Mouse (Mus musculus): ENCODE data around the gene Gtf2h5. TPM values are rescaled to one million over a fixed set of nuclear protein-coding genes. Genes with fewer than 3 reads are reported as not detected.

Gene Gtf2h5
- polyA plus RNA-seq, 1 experiment, result 67.4 TPM

GRCm38 (mm10) chr17:6097884-6098283, 18.3 kb downstream of the Gtf2h5 start:
- TF ChIP-seq CTCF (IDR thresholded peaks at IDR 0.05; ENCODE audit: borderline replicate concordance, insufficient read depth, low read depth, low read length) (peak; percentile 89), POLR2A (IDR thresholded peaks at IDR 0.05; ENCODE audit: borderline replicate concordance, insufficient read depth, low read length) (no peak)
- Histone ChIP-seq H3K4me3 (replicated peaks; ENCODE audit: insufficient read depth, low read depth, low read length) (no peak overlapping the region), H3K27me3 (ENCODE audit: control insufficient read depth, insufficient read depth, low read length) (no peaks in the 10 kb centered on the region), H3K27ac (ENCODE audit: insufficient read depth, low read length) (no peak overlapping the region), H3K4me1 (ENCODE audit: control insufficient read depth, insufficient read depth, low read length) (no peaks in the 10 kb centered on the region)
- DNase-seq, result peak; percentile 48 to 66
- 35% methylated on average over 4 of the region's 4 CpGs for WGBS

- no peak for TF ChIP-seq CTCF (IDR thresholded peaks at IDR 0.05; ENCODE audit: borderline replicate concordance, insufficient read depth, low read depth, low read length)
- TF ChIP-seq POLR2A (IDR thresholded peaks at IDR 0.05; ENCODE audit: borderline replicate concordance, insufficient read depth, low read length), result no peak
- no peaks in the 10 kb centered on the region for H3K4me1 ChIP-seq (ENCODE audit: control insufficient read depth, insufficient read depth, low read length)
- H3K27ac ChIP-seq (ENCODE audit: insufficient read depth, low read length), result no peak overlapping the region
- H3K4me3 ChIP-seq (replicated peaks; ENCODE audit: insufficient read depth, low read depth, low read length), result no peak overlapping the region
- no peaks in the 10 kb centered on the region for H3K27me3 ChIP-seq (ENCODE audit: control insufficient read depth, insufficient read depth, low read length)
- WGBS, result 26% methylated on average over 3 of the region's 3 CpGs
- peak in 1 of 2 experiments; percentile 69 for DNase-seq
Measured at GRCm38 (mm10) chr17:6102287-6102686, 22.7 kb downstream of the Gtf2h5 start.

- H3K4me3 ChIP-seq (replicated peaks; ENCODE audit: insufficient read depth, low read depth, low read length), result no peak overlapping the region
- TF ChIP-seq CTCF (IDR thresholded peaks at IDR 0.05; ENCODE audit: borderline replicate concordance, insufficient read depth, low read depth, low read length), result no peak
- no peak for TF ChIP-seq POLR2A (IDR thresholded peaks at IDR 0.05; ENCODE audit: borderline replicate concordance, insufficient read depth, low read length)
- no peaks in the 10 kb centered on the region for H3K4me1 ChIP-seq (ENCODE audit: control insufficient read depth, insufficient read depth, low read length)
- no peaks in the 10 kb centered on the region for H3K27me3 ChIP-seq (ENCODE audit: control insufficient read depth, insufficient read depth, low read length)
- H3K27ac ChIP-seq (ENCODE audit: insufficient read depth, low read length), result no peak overlapping the region
- 77% methylated on average over 6 of the region's 6 CpGs for WGBS
- DNase-seq, result no peak
Measured at GRCm38 (mm10) chr17:6103566-6103965, 24.0 kb downstream of the Gtf2h5 start.

DNA sequence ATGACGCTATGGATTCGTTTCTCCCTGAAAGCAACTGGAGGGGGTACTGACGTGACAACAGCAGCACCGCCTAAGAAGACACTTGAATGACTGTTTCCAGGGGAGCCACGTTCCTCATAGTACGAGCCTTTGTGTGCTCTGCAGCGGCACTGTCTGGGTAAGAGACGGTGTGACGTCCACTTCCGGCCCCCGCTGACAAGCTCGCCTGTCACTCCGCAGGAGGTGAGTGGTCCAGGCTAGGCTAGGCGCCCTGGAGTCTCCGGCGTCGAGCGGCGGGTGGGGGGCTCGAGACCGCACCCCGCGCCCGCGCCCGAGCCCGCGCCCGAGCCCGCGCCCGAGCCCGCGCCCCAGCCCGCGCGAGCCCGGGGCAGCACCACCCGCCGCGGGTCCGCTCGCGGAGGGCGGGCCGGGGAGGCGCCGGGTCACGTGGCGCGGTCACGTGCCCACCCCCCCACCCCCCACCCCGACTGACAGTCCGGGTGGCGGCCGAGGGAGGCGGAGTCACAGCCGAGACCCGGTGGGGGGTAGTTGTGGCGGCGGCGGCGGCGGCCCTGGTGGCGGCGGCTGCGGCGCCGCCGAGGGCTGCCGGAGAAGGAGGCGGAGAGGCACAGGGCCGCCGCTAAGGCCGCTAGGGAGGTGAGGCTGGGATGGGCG, 26.9 kb downstream of the Gtf2h5 start, which contains the start of gene Tulp4:
Gene Tulp4, plus strand, starts transcription at position 77 of the 654 bp plus-strand sequence.
- DNase-seq, result peak; percentile 86 to 88
- Histone ChIP-seq H3K4me3 (replicated peaks; ENCODE audit: insufficient read depth, low read depth, low read length) (peak within 1 kb of the TSS; percentile 84), H3K4me1 (ENCODE audit: control insufficient read depth, insufficient read depth, low read length) (peaks cover 4% of the 10 kb centered on the region; the same call in 1 of the 2 replicates), H3K27me3 (ENCODE audit: control insufficient read depth, insufficient read depth, low read length) (no peaks in the 10 kb centered on the region), H3K27ac (ENCODE audit: insufficient read depth, low read length) (peak within 1 kb of the TSS; percentile 92)
- under 1% methylated on average over 63 of the region's 76 CpGs for WGBS
- peak; percentile 33; the same call in 1 of the 2 replicates for TF ChIP-seq POLR2A (IDR thresholded peaks at IDR 0.05; ENCODE audit: borderline replicate concordance, insufficient read depth, low read length)
- TF ChIP-seq CTCF (IDR thresholded peaks at IDR 0.05; ENCODE audit: borderline replicate concordance, insufficient read depth, low read depth, low read length), result no peak

- peak; percentile 73 to 80 for DNase-seq
- Histone ChIP-seq H3K4me3 (replicated peaks; ENCODE audit: insufficient read depth, low read depth, low read length) (peak overlapping the region; percentile 84), H3K4me1 (ENCODE audit: control insufficient read depth, insufficient read depth, low read length) (peaks cover 4% of the 10 kb centered on the region; the same call in 1 of the 2 replicates), H3K27me3 (ENCODE audit: control insufficient read depth, insufficient read depth, low read length) (no peaks in the 10 kb centered on the region), H3K27ac (ENCODE audit: insufficient read depth, low read length) (peak overlapping the region; percentile 92)
- TF ChIP-seq CTCF (IDR thresholded peaks at IDR 0.05; ENCODE audit: borderline replicate concordance, insufficient read depth, low read depth, low read length) (no peak), POLR2A (IDR thresholded peaks at IDR 0.05; ENCODE audit: borderline replicate concordance, insufficient read depth, low read length) (no peak)
- WGBS, result under 1% methylated on average over 45 of the region's 50 CpGs
Measured at GRCm38 (mm10) chr17:6107015-6107601, 27.5 kb downstream of the Gtf2h5 start.

- Histone ChIP-seq H3K27me3 (ENCODE audit: control insufficient read depth, insufficient read depth, low read length) (no peaks in the 10 kb centered on the region), H3K4me1 (ENCODE audit: control insufficient read depth, insufficient read depth, low read length) (peaks cover 4% of the 10 kb centered on the region; the same call in 1 of the 2 replicates), H3K27ac (ENCODE audit: insufficient read depth, low read length) (peak overlapping the region; percentile 92; the same call in 1 of the 2 replicates), H3K4me3 (replicated peaks; ENCODE audit: insufficient read depth, low read depth, low read length) (peak overlapping the region; percentile 84)
- TF ChIP-seq POLR2A (IDR thresholded peaks at IDR 0.05; ENCODE audit: borderline replicate concordance, insufficient read depth, low read length) (no peak), CTCF (IDR thresholded peaks at IDR 0.05; ENCODE audit: borderline replicate concordance, insufficient read depth, low read depth, low read length) (no peak)
- no peak for DNase-seq
- WGBS, result 12% methylated on average over 7 of the region's 7 CpGs
Measured at GRCm38 (mm10) chr17:6108175-6108574, 28.6 kb downstream of the Gtf2h5 start.

DNA sequence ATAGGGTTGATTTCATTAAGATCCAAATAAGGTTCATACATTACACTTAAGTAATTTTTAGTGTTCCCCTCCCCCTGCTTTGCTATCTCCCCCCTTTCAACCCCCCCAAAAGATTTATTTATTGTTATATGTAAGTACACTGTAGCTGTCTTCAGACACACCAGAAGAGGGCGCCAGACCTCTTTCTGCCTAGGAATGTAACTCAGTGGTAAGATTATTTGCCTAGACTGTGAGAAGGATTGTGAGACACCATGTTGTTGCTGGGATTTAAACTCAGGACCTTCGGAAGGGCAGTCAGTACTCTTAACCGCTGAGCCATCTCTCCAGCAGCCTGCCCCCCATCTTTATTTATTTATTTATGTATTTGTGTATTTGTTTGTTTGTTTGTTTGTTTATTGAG, 31.4 kb downstream of the Gtf2h5 start:
- Histone ChIP-seq H3K4me1 (ENCODE audit: control insufficient read depth, insufficient read depth, low read length) (peaks cover 4% of the 10 kb centered on the region; the same call in 1 of the 2 replicates), H3K27ac (ENCODE audit: insufficient read depth, low read length) (no peak overlapping the region), H3K27me3 (ENCODE audit: control insufficient read depth, insufficient read depth, low read length) (no peaks in the 10 kb centered on the region), H3K4me3 (replicated peaks; ENCODE audit: insufficient read depth, low read depth, low read length) (no peak overlapping the region)
- TF ChIP-seq POLR2A (IDR thresholded peaks at IDR 0.05; ENCODE audit: borderline replicate concordance, insufficient read depth, low read length), result no peak
- TF ChIP-seq CTCF (IDR thresholded peaks at IDR 0.05; ENCODE audit: borderline replicate concordance, insufficient read depth, low read depth, low read length), result no peak
- 56% methylated on average over 3 of the region's 3 CpGs for WGBS
- peak; percentile 53 to 58 for DNase-seq

- DNase-seq, result no peak
- peaks cover 16% of the 10 kb centered on the region for H3K4me1 ChIP-seq (ENCODE audit: control insufficient read depth, insufficient read depth, low read length)
- TF ChIP-seq POLR2A (IDR thresholded peaks at IDR 0.05; ENCODE audit: borderline replicate concordance, insufficient read depth, low read length) (no peak), CTCF (IDR thresholded peaks at IDR 0.05; ENCODE audit: borderline replicate concordance, insufficient read depth, low read depth, low read length) (no peak)
- WGBS, result 59% methylated on average over 6 of the region's 6 CpGs
- H3K4me3 ChIP-seq (replicated peaks; ENCODE audit: insufficient read depth, low read depth, low read length), result no peak overlapping the region
- H3K27ac ChIP-seq (ENCODE audit: insufficient read depth, low read length), result no peak overlapping the region
- no peaks in the 10 kb centered on the region for H3K27me3 ChIP-seq (ENCODE audit: control insufficient read depth, insufficient read depth, low read length)
Measured at GRCm38 (mm10) chr17:6113653-6114052, 34.1 kb downstream of the Gtf2h5 start.
